Mouse (Mus musculus): Measurements from ENCODE around the gene Trim8. TPM values are rescaled to one million over a fixed set of nuclear protein-coding genes. Genes with fewer than 3 reads are reported as not detected.

Gene Trim8
- 29.7 and 31.6 TPM in 2 replicates for polyA plus RNA-seq (2015; fragmentation: Nextera tagmentation; extraction: Ambion mirVana)

GRCm38 (mm10) chr19:46501401-46502068 lies at the start of gene Trim8:
Trim8 (plus strand) TSS chr19:46501702.
- no peaks in the 10 kb centered on the region for H3K27me3 ChIP-seq
- peak within 1 kb of the TSS; percentile 100 for H3K27ac ChIP-seq
- under 1% methylated on average over 50 of the region's 64 CpGs for WGBS
- H3K36me3 ChIP-seq: peaks cover 7% of the 10 kb centered on the region; the same call in 1 of the 2 replicates
- peak; percentile 21; the same call in 1 of the 2 replicates for ATAC-seq (ENCODE audit: low FRiP score)
- peak within 1 kb of the TSS; percentile 99 for H3K9ac ChIP-seq
- H3K9me3 ChIP-seq: no peaks in the 10 kb centered on the region
- peak within 1 kb of the TSS; percentile 99 for H3K4me3 ChIP-seq
- H3K4me1 ChIP-seq (replicated peaks): peaks cover 28% of the 10 kb centered on the region
- peak within 1 kb of the TSS; percentile 93 for H3K4me2 ChIP-seq

GRCm38 (mm10) chr19:46452052-46452827 lies 49.3 kb upstream of the Trim8 start:
- peak overlapping the region; percentile 78 for H3K27ac ChIP-seq
- ATAC-seq (ENCODE audit: low FRiP score): peak; percentile 44; the same call in 1 of the 2 replicates

GRCm38 (mm10) chr19:46452916-46453315 lies 48.6 kb upstream of the Trim8 start:
- Histone ChIP-seq H3K9ac (no peak overlapping the region), H3K4me2 (no peak overlapping the region), H3K4me1 (replicated peaks) (peaks cover 63% of the 10 kb centered on the region), H3K27me3 (no peaks in the 10 kb centered on the region), H3K4me3 (no peak overlapping the region), H3K9me3 (no peaks in the 10 kb centered on the region), H3K27ac (peak overlapping the region; percentile 78; the same call in 1 of the 2 replicates), H3K36me3 (peaks cover 41% of the 10 kb centered on the region)
- 78% methylated on average over 9 of the region's 9 CpGs for WGBS
- no peak for ATAC-seq (ENCODE audit: low FRiP score)

More at GRCm38 (mm10) chr19:46452052-46452827, 49.3 kb upstream of the Trim8 start:
- peaks cover 70% of the 10 kb centered on the region for H3K4me1 ChIP-seq (replicated peaks)
- no peaks in the 10 kb centered on the region for H3K27me3 ChIP-seq
- H3K9me3 ChIP-seq: no peaks in the 10 kb centered on the region
- peak overlapping the region; percentile 43; the same call in 1 of the 2 replicates for H3K9ac ChIP-seq
- 25% methylated on average over 10 of the region's 10 CpGs for WGBS
- no peak overlapping the region for H3K4me3 ChIP-seq
- no peak overlapping the region for H3K4me2 ChIP-seq
- H3K36me3 ChIP-seq: peaks cover 34% of the 10 kb centered on the region

GRCm38 (mm10) chr19:46454126-46454880 lies 47.2 kb upstream of the Trim8 start:
- no peaks in the 10 kb centered on the region for H3K27me3 ChIP-seq
- peaks cover 52% of the 10 kb centered on the region for H3K4me1 ChIP-seq (replicated peaks)
- 70% methylated on average over 20 of the region's 20 CpGs for WGBS
- peaks cover 53% of the 10 kb centered on the region for H3K36me3 ChIP-seq
- no peak overlapping the region for H3K4me3 ChIP-seq
- no peak overlapping the region for H3K4me2 ChIP-seq
- H3K9me3 ChIP-seq: no peaks in the 10 kb centered on the region
- ATAC-seq (ENCODE audit: low FRiP score): no peak
- peak overlapping the region; percentile 58 for H3K27ac ChIP-seq
- no peak overlapping the region; the same call in 1 of the 2 replicates for H3K9ac ChIP-seq

- peak overlapping the region; percentile 58 for H3K27ac ChIP-seq
- WGBS: 88% methylated on average over 1 of the region's 1 CpGs
- H3K36me3 ChIP-seq: peaks cover 60% of the 10 kb centered on the region
- H3K4me2 ChIP-seq: no peak overlapping the region
- H3K4me1 ChIP-seq (replicated peaks): peaks cover 48% of the 10 kb centered on the region
- peak overlapping the region; percentile 46; the same call in 1 of the 2 replicates for H3K9ac ChIP-seq
- H3K9me3 ChIP-seq: no peaks in the 10 kb centered on the region
- no peak for ATAC-seq (ENCODE audit: low FRiP score)
- no peaks in the 10 kb centered on the region for H3K27me3 ChIP-seq
- no peak overlapping the region for H3K4me3 ChIP-seq
These were observed 46.5 kb upstream of the Trim8 start for GRCm38 (mm10) chr19:46455032-46455431.

GRCm38 (mm10) chr19:46455556-46455955 lies 45.9 kb upstream of the Trim8 start:
- Histone ChIP-seq H3K9me3 (no peaks in the 10 kb centered on the region), H3K9ac (peak overlapping the region; percentile 46), H3K4me3 (no peak overlapping the region), H3K36me3 (peaks cover 62% of the 10 kb centered on the region), H3K4me1 (replicated peaks) (peaks cover 48% of the 10 kb centered on the region), H3K27ac (peak overlapping the region; percentile 58), H3K4me2 (no peak overlapping the region), H3K27me3 (no peaks in the 10 kb centered on the region)
- ATAC-seq (ENCODE audit: low FRiP score): no peak
- 94% methylated on average over 8 of the region's 8 CpGs for WGBS

GRCm38 (mm10) chr19:46456018-46456735 lies 45.3 kb upstream of the Trim8 start:
- H3K27me3 ChIP-seq: no peaks in the 10 kb centered on the region
- peaks cover 47% of the 10 kb centered on the region for H3K4me1 ChIP-seq (replicated peaks)
- WGBS: 88% methylated on average over 5 of the region's 5 CpGs
- H3K4me3 ChIP-seq: no peak overlapping the region
- no peak overlapping the region for H3K4me2 ChIP-seq
- peak overlapping the region; percentile 46; the same call in 1 of the 2 replicates for H3K9ac ChIP-seq
- peak overlapping the region; percentile 58 for H3K27ac ChIP-seq
- H3K36me3 ChIP-seq: peaks cover 68% of the 10 kb centered on the region
- no peak for ATAC-seq (ENCODE audit: low FRiP score)
- no peaks in the 10 kb centered on the region for H3K9me3 ChIP-seq

GRCm38 (mm10) chr19:46457798-46458197 lies 43.7 kb upstream of the Trim8 start:
- ATAC-seq (ENCODE audit: low FRiP score): no peak
- Histone ChIP-seq H3K27ac (0 out of 2 replicates have a peak overlapping the region, but pooled peaks have one; percentile 35), H3K4me2 (no peak overlapping the region), H3K9me3 (no peaks in the 10 kb centered on the region), H3K27me3 (no peaks in the 10 kb centered on the region), H3K4me3 (no peak overlapping the region), H3K4me1 (replicated peaks) (peaks cover 31% of the 10 kb centered on the region), H3K36me3 (peaks cover 74% of the 10 kb centered on the region), H3K9ac (peak overlapping the region; percentile 35; the same call in 1 of the 2 replicates)
- WGBS: 91% methylated on average over 5 of the region's 5 CpGs

- Histone ChIP-seq H3K27ac (no peak overlapping the region), H3K9me3 (no peaks in the 10 kb centered on the region), H3K27me3 (no peaks in the 10 kb centered on the region), H3K9ac (no peak overlapping the region), H3K36me3 (peaks cover 69% of the 10 kb centered on the region), H3K4me3 (no peak overlapping the region), H3K4me2 (no peak overlapping the region), H3K4me1 (replicated peaks) (peaks cover 21% of the 10 kb centered on the region)
- 85% methylated on average over 10 of the region's 10 CpGs for WGBS
- no peak for ATAC-seq (ENCODE audit: low FRiP score)
These were observed 42.2 kb upstream of the Trim8 start for GRCm38 (mm10) chr19:46459256-46459655.

GRCm38 (mm10) chr19:46459889-46460288 lies 41.6 kb upstream of the Trim8 start:
- ATAC-seq (ENCODE audit: low FRiP score): no peak
- WGBS: 71% methylated on average over 2 of the region's 2 CpGs
- no peak overlapping the region for H3K4me3 ChIP-seq
- H3K4me1 ChIP-seq (replicated peaks): peaks cover 15% of the 10 kb centered on the region
- H3K27me3 ChIP-seq: no peaks in the 10 kb centered on the region
- H3K9ac ChIP-seq: no peak overlapping the region
- H3K4me2 ChIP-seq: no peak overlapping the region
- H3K9me3 ChIP-seq: no peaks in the 10 kb centered on the region
- H3K27ac ChIP-seq: no peak overlapping the region
- H3K36me3 ChIP-seq: peaks cover 64% of the 10 kb centered on the region

- Histone ChIP-seq H3K36me3 (peaks cover 47% of the 10 kb centered on the region), H3K9ac (no peak overlapping the region), H3K4me3 (no peak overlapping the region), H3K4me1 (replicated peaks) (0 out of 2 replicates have a peak, but pooled peaks cover 3% of the 10 kb centered on the region), H3K27ac (no peak overlapping the region), H3K9me3 (no peaks in the 10 kb centered on the region), H3K27me3 (no peaks in the 10 kb centered on the region), H3K4me2 (no peak overlapping the region)
- no peak for ATAC-seq (ENCODE audit: low FRiP score)
- 96% methylated on average over 3 of the region's 3 CpGs for WGBS
These were observed 38.9 kb upstream of the Trim8 start for GRCm38 (mm10) chr19:46462574-46462973.
